Mouse (Mus musculus): ENCODE measurements around the gene Nell2.

The Nell2 gene

DNA sequence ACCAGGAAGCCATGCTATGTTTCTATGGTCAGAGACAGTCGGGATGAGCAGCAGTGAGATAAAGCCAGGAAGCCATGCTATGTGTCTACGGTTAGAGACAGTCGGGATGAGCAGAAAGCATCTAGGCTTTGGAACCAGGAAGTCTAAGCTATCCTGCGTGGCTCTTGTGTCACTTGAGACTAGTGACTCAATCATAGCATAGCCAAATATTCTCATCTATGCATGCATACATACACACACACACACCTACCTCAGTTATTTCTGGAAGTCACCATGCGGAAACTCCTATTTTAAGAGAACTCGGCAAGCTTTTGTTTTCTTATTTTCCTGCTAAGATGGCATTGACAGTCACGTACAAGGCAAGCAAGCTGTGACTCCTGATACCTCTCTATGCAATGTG, 457.5 kb downstream of the Nell2 start:
- no peak for DNase-seq

DNA sequence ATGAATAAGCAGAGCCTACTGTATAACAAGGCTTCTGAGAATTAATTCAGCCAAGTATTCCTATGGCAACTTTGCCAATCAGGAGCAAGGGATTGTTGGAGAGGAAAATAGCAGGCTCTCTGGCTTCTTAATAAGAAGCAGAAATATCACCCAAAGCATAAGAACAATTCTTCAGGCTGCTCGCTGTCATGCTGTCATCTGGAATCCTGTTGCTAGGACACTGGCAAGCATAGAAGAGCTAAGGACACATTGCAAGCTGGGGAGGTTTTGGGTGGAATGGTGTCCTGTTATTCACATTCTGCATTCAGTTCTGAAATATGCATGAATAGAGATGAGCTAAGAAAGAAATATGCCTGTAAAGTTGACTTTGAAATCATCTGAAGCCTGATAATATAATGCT, 459.6 kb downstream of the Nell2 start:
- no peak for DNase-seq

DNA sequence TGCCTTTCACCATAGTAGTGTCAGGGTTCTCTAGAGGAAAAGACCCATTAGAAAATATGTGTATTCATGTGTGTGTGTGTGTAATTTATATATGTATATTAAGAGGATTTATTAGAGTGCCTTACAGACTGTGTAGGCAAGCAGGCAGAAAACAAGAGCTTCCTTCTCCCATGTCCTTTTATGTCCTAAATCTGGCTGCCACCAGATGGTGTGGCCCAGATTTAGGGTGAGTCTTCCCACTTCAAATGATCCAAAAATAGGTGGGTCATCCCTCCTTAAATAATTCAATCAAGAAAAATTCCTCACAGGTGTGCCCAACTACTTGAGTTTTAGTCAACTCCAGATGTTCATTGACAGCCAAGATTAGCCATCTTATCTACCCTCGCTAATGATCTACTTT, 460.3 kb downstream of the Nell2 start:
- peak; percentile 47 for DNase-seq

DNA sequence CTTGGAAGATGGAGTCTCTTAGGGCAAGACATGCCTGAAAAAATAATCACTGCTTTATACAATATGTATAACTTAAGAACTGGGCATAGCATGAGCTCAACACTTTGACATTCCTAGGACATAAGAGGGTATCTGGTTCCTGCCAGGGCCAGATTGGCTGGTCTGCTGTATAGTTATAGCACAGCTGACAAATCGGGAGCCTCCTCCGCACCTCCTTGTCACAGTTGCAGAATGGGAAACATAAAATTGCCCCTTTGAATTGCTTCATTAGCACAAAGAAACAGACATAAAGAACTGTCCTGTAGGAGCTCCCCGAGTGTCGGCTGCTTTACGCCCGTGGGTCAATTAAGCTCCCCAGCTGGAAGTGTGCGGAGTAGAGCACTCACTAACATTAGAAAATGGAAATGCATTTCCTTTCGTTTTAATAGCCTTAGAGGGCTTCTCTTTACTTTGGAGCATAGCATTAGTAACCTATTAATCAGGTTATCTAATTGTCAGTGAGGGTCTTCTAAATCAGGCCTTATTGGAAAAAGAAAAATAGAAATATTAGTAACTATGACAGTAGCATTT, 473.2 kb downstream of the Nell2 start:
- no peak for DNase-seq

DNA sequence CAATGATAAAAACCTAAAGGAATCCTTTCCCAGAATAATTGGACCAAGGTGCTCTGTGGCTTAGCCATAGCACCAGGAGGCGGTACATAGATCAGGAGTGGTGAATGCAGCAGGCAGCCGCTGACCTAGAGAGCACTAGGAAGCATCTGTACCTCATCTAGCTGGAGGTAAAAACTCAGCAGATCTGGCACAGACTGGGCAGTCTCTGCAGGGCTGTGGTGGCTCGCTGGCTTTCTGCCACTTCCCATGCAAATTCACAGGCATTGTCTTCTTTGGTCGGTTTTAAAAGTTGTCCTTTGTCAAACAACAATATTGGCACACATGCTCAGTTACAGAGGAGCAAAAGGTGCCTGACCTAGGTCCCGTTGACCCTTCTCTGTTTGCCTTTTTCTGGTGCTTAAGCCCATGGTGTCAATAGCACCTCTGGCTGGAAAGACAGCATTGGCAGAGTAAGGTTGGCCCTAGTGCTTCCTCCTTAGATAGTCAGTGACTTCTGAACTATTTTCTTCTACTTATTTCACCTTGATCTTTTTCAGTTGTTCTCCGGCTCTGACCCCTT, 479.1 kb downstream of the Nell2 start:
- peak; percentile 72 for DNase-seq

DNA sequence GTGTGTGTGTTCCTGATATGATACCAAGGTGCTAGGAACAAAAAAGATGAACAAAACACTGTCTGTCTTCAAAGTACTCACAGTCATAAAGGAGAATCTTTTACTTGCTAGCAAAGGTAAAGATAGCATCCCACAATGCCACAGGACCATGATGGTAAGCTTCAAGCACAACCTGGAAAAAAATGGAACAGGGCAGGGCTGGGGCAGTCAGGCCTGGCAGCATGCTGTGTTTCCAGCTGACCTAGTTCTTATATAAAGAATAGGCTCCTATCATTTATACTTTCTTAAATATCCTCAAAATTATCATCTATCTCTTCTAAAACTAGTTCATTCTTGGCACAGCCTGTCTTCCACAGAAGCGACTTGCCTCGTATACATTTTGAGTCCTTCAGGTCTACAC, 480.9 kb downstream of the Nell2 start:
- peak; percentile 42 for DNase-seq

DNA sequence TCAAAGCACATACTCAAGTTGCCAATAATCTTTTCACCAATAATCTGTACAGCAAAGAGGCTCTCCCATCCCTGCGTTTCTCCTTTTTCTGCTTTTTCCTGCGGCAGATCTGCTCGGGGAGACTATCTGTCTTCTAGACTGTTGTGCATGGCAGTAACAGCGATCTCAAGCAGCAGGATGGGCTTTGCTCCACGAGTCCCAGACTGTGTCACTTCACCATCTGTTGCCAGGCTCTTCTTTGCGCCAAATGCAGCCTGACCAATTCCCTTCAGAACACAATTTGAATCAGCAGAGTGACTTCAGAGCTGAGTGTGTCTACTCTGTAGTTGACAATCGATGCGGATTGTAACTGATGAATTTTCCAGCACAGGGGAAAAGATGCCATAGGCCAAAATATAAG, 484.3 kb downstream of the Nell2 start:
- DNase-seq, result peak; percentile 91

DNA sequence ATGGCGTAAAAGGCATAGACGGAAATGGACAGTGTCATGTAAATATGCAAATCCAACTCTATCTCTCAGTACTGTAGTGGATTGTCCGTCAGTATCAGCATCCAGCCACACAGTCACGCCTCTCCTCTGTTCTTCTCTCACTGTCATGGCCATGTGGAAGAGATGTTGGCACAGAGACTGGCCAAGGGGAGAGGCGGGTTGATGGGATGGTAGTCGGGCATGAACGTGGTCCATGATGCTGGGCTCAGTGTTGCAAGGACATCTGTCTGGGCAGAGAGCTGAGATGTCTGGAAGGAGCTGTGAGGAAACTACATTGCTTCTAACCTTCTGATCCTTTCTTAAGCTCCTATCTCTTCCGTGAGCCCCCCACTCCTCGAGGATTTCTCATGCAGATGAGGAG, 485.9 kb downstream of the Nell2 start:
- DNase-seq, result no peak

DNA sequence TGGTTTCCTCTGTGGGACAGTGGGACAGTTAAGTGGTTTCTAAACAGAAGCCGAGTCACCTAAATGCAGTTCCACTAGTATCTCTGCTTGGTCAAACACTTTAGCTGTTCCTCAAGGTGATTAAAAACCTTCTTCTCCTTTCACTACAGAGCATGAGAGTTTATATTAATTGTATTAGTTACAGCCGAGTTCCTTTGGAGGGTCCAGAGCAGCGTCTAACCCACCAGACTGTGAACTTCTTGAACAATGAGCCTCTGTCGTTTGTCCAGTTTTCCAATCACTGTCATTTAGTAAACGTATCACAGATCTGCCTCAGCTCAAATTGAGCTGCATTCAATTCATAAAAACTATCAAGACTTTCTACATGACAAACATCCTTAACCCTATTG, 498.9 kb downstream of the Nell2 start:
- no peak for DNase-seq

DNA sequence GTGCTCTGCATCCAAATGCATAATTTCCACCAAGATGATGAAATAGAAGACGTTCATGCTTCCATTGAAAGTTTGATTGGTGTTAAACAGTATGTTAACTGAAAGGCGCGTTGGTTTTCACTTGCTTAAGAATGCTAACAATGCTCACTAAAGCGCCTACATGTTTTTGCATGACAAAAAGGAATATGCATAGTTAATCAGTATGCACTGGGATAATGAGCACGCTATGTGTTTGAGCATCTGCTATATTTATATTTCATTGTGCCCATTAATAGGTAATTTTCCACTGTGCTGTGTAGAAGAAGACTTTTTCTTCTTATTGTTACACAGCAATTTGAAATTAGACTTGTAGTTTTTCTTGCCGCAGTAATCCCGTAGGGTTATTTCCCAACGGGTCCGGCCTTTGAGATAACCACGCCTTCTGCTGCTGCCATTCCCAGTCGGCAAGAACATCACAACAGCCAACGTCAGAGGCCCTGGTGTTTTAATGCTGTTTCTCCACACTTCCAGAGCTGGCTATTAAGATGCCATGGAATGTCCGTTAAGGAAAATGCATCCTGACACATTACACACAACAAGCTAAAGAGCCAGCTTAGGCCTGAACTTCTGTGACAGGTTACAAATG, 499.4 kb downstream of the Nell2 start:
- no peak for DNase-seq
